Mouse (Mus musculus): Measurements from ENCODE around the gene Olfr130. TPM values are rescaled to one million over a fixed set of nuclear protein-coding genes. Genes with fewer than 3 reads are reported as not detected.

The Olfr130 gene
- not detected in 2 replicates for polyA plus RNA-seq (2016; fragmentation: Nextera tagmentation; extraction: Ambion mirVana)

GRCm38 (mm10) chr17:38063621-38064020 is at the start of gene Olfr130:
Gene Olfr130 (plus strand): TSS chr17:38063921.
- no peaks in the 10 kb centered on the region for H3K27me3 ChIP-seq
- H3K4me3 ChIP-seq = no peak within 1 kb of the TSS
- no peaks in the 10 kb centered on the region for H3K9me3 ChIP-seq
- no peaks in the 10 kb centered on the region for H3K4me1 ChIP-seq
- H3K4me2 ChIP-seq (replicated peaks) = no peak within 1 kb of the TSS
- ATAC-seq (ENCODE audit: insufficient number of reproducible peaks, insufficient read depth, low FRiP score, low TSS enrichment) = no peak
- H3K36me3 ChIP-seq = no peaks in the 10 kb centered on the region
- no peak within 1 kb of the TSS for H3K9ac ChIP-seq
- no peak within 1 kb of the TSS for H3K27ac ChIP-seq
- WGBS = 81% methylated on average over 1 of the region's 1 CpGs

- ATAC-seq (ENCODE audit: insufficient number of reproducible peaks, insufficient read depth, low FRiP score, low TSS enrichment) = no peak
- H3K4me2 ChIP-seq (replicated peaks) = no peak overlapping the region
- no peak overlapping the region for H3K9ac ChIP-seq
- H3K27me3 ChIP-seq = no peaks in the 10 kb centered on the region
- 74% methylated on average over 2 of the region's 2 CpGs for WGBS
- H3K27ac ChIP-seq = no peak overlapping the region
- H3K36me3 ChIP-seq = no peaks in the 10 kb centered on the region
- no peaks in the 10 kb centered on the region for H3K4me1 ChIP-seq
- H3K4me3 ChIP-seq = no peak overlapping the region
- 0 out of 2 replicates have a peak, but pooled peaks cover 2% of the 10 kb centered on the region for H3K9me3 ChIP-seq
These were observed 47.4 kb upstream of the Olfr130 start for GRCm38 (mm10) chr17:38016341-38016740.

GRCm38 (mm10) chr17:38026297-38026696 is 37.4 kb upstream of the Olfr130 start:
- no peaks in the 10 kb centered on the region for H3K27me3 ChIP-seq
- 0 out of 2 replicates have a peak, but pooled peaks cover 3% of the 10 kb centered on the region for H3K9me3 ChIP-seq
- 27% methylated on average over 5 of the region's 5 CpGs for WGBS
- ATAC-seq (ENCODE audit: insufficient number of reproducible peaks, insufficient read depth, low FRiP score, low TSS enrichment) = no peak
- H3K27ac ChIP-seq = no peak overlapping the region
- no peaks in the 10 kb centered on the region for H3K36me3 ChIP-seq
- no peak overlapping the region for H3K9ac ChIP-seq
- H3K4me2 ChIP-seq (replicated peaks) = no peak overlapping the region
- H3K4me3 ChIP-seq = no peak overlapping the region
- no peaks in the 10 kb centered on the region for H3K4me1 ChIP-seq

DNA sequence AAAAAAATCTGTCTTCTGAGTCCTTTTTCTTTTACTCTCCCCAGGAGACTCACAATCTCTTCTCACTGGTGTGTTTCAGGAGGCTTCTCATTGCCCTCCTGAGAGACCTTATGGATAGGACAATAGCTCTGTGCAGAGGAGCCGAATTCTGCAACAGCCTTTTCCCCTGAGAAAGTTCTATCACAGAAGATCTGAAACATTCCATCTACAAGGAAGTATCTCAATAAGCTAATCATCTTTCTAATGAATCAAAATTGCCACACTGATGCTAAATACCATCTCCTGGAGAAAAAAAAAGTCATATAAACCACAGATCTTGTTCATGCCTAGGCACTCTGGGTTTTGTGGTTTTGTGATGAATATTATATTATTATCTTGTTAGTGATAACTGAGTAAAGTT is 3.7 kb upstream of the Olfr130 start, which contains the start of gene Olfr129:
Gene Olfr129, minus strand, starts transcription at position 101 of the 400 bp plus-strand sequence.
- ATAC-seq (ENCODE audit: insufficient number of reproducible peaks, insufficient read depth, low FRiP score, low TSS enrichment) = no peak
- WGBS = 68% methylated on average over 1 of the region's 1 CpGs

GRCm38 (mm10) chr17:38082364-38082763 is 18.6 kb downstream of the Olfr130 start:
- Histone ChIP-seq H3K9ac (no peak overlapping the region), H3K27me3 (no peaks in the 10 kb centered on the region), H3K9me3 (0 out of 2 replicates have a peak, but pooled peaks cover 4% of the 10 kb centered on the region), H3K36me3 (no peaks in the 10 kb centered on the region), H3K27ac (no peak overlapping the region), H3K4me3 (no peak overlapping the region), H3K4me2 (replicated peaks) (no peak overlapping the region), H3K4me1 (no peaks in the 10 kb centered on the region)
- WGBS = 86% methylated on average over 4 of the region's 4 CpGs
- ATAC-seq (ENCODE audit: insufficient number of reproducible peaks, insufficient read depth, low FRiP score, low TSS enrichment) = no peak

More for the DNA sequence above, 3.7 kb upstream of the Olfr130 start, which contains the start of gene Olfr129:
- H3K4me1 ChIP-seq = no peaks in the 10 kb centered on the region
- no peaks in the 10 kb centered on the region for H3K27me3 ChIP-seq
- no peaks in the 10 kb centered on the region for H3K36me3 ChIP-seq
- H3K4me2 ChIP-seq (replicated peaks) = no peak within 1 kb of the TSS
- no peak within 1 kb of the TSS for H3K4me3 ChIP-seq
- H3K9ac ChIP-seq = no peak within 1 kb of the TSS
- 0 out of 2 replicates have a peak, but pooled peaks cover 3% of the 10 kb centered on the region for H3K9me3 ChIP-seq
- H3K27ac ChIP-seq = no peak within 1 kb of the TSS

- Histone ChIP-seq H3K27ac (no peak within 1 kb of the TSS), H3K9ac (no peak within 1 kb of the TSS), H3K4me1 (no peaks in the 10 kb centered on the region), H3K4me2 (replicated peaks) (no peak within 1 kb of the TSS), H3K9me3 (no peaks in the 10 kb centered on the region), H3K4me3 (no peak within 1 kb of the TSS), H3K36me3 (no peaks in the 10 kb centered on the region), H3K27me3 (no peaks in the 10 kb centered on the region)
- ATAC-seq (ENCODE audit: insufficient number of reproducible peaks, insufficient read depth, low FRiP score, low TSS enrichment) = no peak
These were observed 24.9 kb downstream of the Olfr130 start, which contains the start of gene Olfr131 for GRCm38 (mm10) chr17:38088593-38088992. Gene Olfr131 (minus strand): TSS chr17:38088693.

Other genes with a start within 250 kb of the Olfr130 start
- gene Olfr125, start 231.0 kb upstream of the Olfr130 start, polyA plus RNA-seq (2016; fragmentation: Nextera tagmentation; extraction: Ambion mirVana) = not detected in 2 replicates
- not detected in 2 replicates for gene Olfr126, start 216.4 kb upstream of the Olfr130 start, polyA plus RNA-seq (2016; fragmentation: Nextera tagmentation; extraction: Ambion mirVana)
- gene Olfr127, start 163.5 kb upstream of the Olfr130 start, polyA plus RNA-seq (2016; fragmentation: Nextera tagmentation; extraction: Ambion mirVana) = not detected in 2 replicates
- not detected in 2 replicates for gene Olfr128, start 143.4 kb upstream of the Olfr130 start, polyA plus RNA-seq (2016; fragmentation: Nextera tagmentation; extraction: Ambion mirVana)
- gene Olfr761, start 110.8 kb upstream of the Olfr130 start, polyA plus RNA-seq (2016; fragmentation: Nextera tagmentation; extraction: Ambion mirVana) = not detected in 2 replicates
- gene Olfr129, start 3.8 kb upstream of the Olfr130 start, polyA plus RNA-seq (2016; fragmentation: Nextera tagmentation; extraction: Ambion mirVana) = not detected in 2 replicates
- not detected in 2 replicates for gene Olfr131, start 24.8 kb downstream of the Olfr130 start, polyA plus RNA-seq (2016; fragmentation: Nextera tagmentation; extraction: Ambion mirVana)
- gene Olfr132, start 70.6 kb downstream of the Olfr130 start, polyA plus RNA-seq (2016; fragmentation: Nextera tagmentation; extraction: Ambion mirVana) = not detected in 2 replicates
- gene Olfr133, start 81.4 kb downstream of the Olfr130 start, polyA plus RNA-seq (2016; fragmentation: Nextera tagmentation; extraction: Ambion mirVana) = not detected in 2 replicates
- gene Olfr134, start 107.5 kb downstream of the Olfr130 start, polyA plus RNA-seq (2016; fragmentation: Nextera tagmentation; extraction: Ambion mirVana) = not detected in 2 replicates
- gene Olfr135, start 140.4 kb downstream of the Olfr130 start, polyA plus RNA-seq (2016; fragmentation: Nextera tagmentation; extraction: Ambion mirVana) = not detected in 2 replicates
- gene Olfr138, start 197.1 kb downstream of the Olfr130 start, polyA plus RNA-seq (2016; fragmentation: Nextera tagmentation; extraction: Ambion mirVana) = not detected in 2 replicates
- gene Olfr137, start 243.6 kb downstream of the Olfr130 start, polyA plus RNA-seq (2016; fragmentation: Nextera tagmentation; extraction: Ambion mirVana) = not detected in 2 replicates

Measured in embryonic facial prominence, embryonic 12.5 days (tissue).